Mouse (Mus musculus): ENCODE data around the gene Gm20388.

GRCm38 (mm10) chr8:123725261-123725660, 3814.6 kb downstream of the Gm20388 start:
- TF ChIP-seq CTCF (IDR thresholded peaks at IDR 0.05; ENCODE audit: borderline replicate concordance, extremely low read depth, insufficient read depth, insufficient read length), result no peak
- TF ChIP-seq POLR2A (IDR thresholded peaks at IDR 0.05; ENCODE audit: borderline replicate concordance, extremely low read depth, insufficient read depth, insufficient read length, poor library complexity, severe bottlenecking), result no peak

Data from brain, embryonic 14.5 days (tissue).